Mouse (Mus musculus): Measurements from ENCODE around the gene Golm1.

DNA sequence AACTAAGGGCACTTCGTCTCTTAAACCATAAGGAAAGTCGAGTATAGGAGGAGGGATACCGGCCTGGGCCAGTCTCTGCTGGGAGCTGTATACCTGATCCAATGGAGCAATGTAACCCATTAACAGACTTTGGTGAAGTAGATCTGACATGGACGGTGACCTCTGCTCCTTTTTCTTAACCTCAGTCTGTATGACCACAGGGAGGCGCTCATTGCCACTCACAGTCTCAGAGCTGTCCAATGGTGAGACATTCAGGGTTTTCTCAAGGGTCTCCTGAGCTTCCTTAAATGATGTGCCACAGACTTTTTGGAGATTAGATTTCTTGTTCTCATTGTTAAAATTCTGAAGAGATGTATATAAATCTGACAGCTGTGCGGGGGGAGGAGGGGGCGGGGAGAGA is 15.0 kb upstream of the Golm1 start:
- peak; percentile 25; the same call in 1 of the 2 replicates for TF ChIP-seq CTCF (conservative IDR thresholded peaks at IDR 0.05; ENCODE audit: low read length)
- TF ChIP-seq NANOG (IDR thresholded peaks at IDR 0.05; ENCODE audit: borderline replicate concordance, low read length): no peak

All from E14TG2a.4 (cell line).